Mouse (Mus musculus): ENCODE data around the gene Tmem186.

DNA sequence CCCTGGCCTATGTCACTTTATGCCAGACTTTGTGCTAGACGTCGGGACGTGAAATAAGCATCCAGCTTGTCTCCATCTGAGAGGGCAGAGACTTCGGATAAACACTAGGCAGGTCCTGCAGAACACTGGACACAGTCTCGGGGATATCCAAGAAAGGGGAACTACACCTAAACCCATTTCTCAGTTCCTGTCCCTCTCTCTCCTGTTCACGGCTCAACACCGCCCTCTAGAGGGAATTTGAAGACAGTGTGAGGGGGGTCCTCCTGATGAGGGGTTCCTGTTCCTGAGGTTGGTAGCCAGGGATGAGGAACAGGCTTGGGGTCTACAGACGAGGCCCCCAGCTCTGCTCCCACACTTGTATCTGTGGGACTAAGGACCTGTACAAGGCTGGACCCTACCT is 36.7 kb upstream of the Tmem186 start:
- TF ChIP-seq CTCF (conservative IDR thresholded peaks at IDR 0.05; ENCODE audit: insufficient read depth, insufficient read length, low read depth, low read length) (peak; percentile 84), POLR2A (IDR thresholded peaks at IDR 0.05; ENCODE audit: low read depth, low read length) (no peak)
